Mouse (Mus musculus) liver (tissue): ENCODE results near the gene Hivep3.

Experiments
- DNase-seq: peaks from one replicate; pipeline ENCODE4 v3.0.0-alpha.2; 2020; ENCODE audit warnings: mixed read lengths

The Hivep3 gene

DNA sequence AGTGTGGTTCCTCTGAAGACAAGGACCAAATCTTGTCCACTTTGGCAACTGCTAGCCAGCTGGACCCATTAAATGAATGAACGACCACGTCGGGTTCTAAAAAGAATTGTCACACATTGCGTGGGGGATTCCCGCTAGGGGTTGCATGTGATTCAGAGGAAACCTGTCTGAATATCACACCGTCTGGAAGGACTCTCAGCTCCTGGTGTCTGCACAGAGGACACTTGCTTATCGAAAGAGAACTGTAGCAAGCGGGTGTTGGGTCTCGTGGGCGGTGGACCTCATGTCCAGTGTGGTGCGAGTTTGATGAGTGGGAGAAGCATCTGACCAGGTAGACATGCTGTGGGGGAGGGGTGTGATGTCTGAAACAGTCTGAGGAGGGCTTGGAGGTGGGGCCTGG, 329.2 kb downstream of the Hivep3 start:
- no peak for DNase-seq

DNA sequence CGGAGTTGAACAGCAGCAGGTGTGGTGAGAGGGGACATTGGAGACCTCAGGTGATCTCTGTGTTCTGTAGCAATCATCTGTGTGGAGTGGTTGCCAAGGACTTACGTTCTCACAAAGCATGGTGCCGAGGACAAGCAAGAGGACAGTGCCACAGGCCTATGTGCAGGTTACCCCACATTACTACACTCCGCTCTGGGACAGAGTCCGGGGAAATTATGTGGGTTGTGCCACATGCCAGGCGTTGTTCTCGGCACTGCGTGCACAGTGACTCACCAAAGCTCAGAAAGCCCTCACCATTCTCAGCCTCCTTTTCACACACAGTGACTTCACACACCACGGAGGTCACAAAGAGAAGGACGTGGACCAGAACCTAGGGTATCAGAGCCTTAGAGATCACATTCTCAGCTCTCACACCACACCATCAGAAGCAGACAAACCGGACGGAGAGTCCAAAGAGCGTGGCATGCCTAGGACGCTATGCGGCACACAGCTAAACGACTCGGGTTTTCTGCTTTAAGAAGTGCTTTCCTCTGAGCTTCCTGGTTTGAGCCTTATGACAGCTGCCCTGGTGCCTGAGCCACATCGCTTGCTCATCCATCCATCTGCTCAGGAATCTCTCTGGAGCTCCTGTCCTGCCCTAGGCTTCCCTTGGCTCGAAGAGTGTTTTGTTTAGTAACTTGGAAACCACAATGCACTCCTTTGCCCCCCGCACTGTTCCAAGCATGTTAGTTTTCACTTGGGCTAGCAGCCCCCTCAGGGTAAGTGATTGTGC, 330.0 kb downstream of the Hivep3 start:
- no peak for DNase-seq

DNA sequence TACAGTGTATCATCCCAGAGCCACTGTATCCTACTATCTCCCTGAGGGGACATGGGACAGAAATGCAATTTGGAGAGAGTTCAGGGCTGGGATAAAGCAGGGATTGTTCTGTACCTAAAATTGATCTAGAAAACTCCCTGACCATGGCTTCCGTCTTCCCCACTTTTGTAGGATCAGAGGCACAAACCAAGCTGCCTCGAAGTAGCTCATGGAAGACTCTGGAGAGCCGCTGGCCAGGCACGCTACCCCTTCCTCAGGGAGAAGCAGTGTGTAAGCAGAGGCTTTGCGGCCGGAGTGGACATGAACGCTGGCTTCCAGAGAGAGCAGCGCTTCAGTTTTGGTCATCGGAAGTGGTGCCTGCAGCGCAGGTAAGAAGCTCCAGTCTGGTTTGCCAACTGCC, 331.1 kb downstream of the Hivep3 start, which contains the start of gene AL607142.1:
Gene AL607142.1, plus strand, starts transcription at position 301 of the 400 bp plus-strand sequence.
- DNase-seq = no peak

DNA sequence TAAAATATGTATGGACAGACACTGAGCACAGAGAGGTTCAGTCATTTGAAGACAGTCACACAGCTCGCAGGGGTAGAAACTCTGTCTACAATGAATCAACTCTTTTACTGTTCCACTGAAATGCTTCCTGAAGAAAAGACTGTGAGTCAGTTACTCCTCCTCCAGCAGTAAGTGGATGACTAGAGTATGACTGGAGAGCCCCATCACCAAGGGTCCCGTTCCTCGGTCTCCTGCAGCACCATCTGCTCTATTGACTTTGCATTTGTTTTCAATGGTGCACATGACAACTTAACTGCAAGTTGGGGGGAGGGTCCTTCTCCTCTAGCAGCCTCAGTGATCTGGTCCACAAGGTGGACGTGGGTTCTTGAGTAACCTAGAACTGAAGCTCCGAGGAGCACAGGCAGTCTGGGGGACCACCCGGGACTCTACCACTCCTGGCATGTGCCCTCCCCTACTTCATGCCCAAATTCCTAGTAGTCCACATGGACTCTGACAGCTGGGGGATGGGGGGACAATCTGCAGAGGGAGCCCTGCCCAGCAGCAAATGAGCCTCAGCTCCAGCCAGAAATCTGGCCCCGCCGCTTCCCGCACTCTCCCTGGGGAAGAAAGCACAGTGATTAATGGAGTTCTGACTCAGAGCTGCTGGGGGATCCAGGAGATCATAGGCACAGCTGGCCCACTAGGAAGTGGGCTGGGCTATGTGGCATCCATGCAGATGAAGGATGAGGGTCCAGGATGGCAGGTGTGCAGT, 333.4 kb downstream of the Hivep3 start:
- no peak for DNase-seq

DNA sequence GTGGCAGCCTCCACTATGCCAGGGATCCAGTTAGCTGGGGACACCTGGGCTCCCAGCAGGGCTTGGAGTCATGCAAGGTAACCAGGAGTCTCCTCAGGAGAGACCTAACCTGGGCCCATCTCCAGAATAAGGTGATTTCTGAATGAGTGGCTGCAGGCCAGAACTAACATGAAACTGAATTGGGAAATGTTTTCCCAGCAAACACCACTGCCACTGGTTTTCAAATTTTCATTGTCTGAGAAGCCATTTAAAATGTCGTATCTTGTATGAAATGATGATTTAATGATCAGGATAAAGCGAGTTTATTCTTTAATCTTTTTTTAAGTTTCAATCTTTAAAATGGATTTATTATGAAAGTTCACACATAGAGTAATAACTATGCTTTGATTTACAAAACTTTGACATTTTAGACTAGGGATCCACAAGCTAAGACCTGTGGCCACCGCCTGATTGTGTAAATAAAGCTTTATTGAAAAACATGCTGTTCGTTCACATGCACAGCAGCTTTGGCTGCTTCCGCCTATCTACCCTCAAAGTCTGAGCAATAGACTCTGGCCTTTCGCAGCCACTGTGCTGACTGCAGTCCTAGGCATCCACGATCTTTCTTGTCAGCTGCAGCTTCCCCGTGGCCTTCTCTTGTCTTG, 334.1 kb downstream of the Hivep3 start:
- no peak for DNase-seq

DNA sequence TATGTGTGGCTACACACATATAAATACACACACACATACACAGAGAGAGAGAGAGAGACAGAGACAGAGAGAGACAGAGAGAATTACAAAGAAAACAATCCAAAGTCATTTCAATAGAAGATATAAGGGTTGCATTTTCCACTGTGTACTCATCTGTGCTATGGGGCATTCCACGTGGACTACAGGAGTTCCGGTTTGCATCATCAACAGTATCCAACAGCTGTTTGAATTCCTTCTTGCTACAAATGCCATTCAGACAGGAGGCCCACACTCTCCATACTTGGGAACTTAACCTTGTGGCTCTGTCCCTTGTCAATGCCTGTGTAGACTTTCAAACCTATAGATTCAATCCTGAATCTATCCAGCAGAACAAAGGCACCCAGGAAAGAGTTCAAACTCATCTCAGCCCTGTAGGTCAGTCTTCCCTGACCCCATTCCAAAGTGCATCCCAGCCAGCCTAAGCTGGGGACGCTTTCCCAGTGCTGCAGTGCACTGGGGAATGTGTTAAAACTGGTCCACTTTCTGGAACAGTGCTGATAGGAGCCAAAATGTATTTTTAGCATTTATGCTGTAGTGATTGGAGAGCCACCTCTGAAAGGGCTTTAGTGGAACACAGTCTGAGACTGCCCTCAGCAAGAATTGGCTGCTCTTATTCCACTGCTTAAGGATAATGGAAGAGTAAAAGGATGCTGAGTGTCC, 335.4 kb downstream of the Hivep3 start:
- no peak for DNase-seq

DNA sequence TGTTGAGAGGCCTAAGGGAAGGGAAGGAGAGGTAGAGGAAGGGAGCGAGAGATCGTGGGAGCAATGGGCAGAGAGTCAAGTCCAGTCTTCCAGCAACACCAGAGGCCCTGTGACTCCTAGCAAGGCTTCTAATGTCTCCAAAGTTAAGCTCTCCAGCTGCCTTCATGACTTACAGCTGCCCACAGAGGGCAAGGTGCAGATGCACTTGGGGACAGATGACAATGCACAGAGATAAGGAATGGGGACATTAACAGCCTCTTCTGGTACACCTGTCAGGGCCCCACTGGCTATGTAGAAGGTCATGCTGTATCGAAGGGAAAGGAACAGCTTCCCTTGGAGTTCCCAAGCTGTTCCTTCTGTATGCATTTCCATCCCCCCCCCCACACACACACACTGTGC, 336.0 kb downstream of the Hivep3 start:
- no peak for DNase-seq

DNA sequence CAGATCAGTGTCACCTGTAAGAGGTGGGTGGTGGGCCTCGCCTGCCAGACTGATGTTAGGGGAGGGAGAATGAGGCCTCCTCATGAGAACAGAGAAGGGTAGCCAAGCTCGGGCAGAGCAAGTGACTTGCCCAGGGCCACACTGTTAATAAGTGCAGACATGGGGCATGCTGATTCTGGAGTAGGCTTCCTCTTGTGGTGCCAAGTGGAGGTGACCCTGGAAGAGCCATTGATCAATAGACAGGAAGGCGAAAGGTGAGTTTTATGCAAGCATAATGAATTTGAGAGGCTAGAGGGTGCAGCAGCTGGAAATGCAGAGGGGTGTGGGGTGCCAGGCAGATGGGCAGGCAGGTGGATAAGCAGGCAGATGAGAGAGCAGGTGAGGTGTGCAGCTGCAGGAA, 337.8 kb downstream of the Hivep3 start:
- no peak for DNase-seq

DNA sequence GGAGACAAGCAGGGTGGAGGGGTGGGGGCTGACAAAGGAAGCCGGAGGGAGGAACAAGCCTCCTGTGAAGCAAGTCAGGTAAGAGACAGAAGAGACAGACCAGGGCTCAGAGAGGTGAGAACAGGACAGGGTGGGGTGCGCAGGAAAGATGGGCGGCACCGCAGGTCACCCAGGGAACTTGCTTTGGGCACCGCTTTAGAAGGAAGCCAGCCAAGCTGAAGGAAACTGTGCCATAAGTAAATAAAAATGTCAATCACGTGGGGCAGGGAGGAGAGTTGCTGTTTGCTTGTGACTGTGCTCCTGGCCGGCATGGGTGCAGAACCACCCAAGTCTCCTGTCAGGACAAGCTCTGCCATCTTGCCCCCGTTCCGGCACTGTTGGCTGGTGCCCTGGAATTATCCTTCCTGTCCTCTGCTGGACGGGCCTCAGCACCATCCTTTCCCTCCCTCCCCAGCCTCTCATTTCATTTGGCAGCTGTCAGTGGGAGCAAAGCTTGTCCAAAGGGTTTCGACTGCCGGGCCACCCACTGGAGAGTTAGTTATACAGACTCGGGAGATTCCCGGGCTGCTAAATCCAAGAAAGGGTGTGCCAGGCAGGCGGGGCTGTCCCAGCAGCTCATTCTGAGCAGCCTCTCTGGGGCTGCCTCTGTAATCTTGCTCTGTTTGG, 338.4 kb downstream of the Hivep3 start:
- DNase-seq = no peak

DNA sequence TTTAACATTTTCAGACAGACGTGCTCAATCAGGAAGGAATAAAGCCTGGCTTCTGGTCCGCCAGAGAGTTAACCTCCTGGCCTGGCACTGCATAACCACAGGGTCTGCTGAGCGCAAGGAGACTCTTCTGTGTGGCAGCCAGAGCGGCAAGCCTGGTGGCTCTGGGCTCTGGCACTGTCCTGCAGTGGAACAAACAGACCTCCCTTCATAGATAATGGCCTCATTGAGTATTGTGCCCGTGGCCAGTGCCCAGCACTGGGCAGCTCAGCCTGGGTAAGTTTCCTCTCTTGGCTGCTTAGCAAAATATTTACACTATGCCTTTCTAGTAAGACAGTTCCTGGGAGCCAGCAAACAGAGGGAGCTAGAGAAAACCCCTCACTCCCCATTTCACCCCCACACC, 340.5 kb downstream of the Hivep3 start:
- no peak for DNase-seq

DNA sequence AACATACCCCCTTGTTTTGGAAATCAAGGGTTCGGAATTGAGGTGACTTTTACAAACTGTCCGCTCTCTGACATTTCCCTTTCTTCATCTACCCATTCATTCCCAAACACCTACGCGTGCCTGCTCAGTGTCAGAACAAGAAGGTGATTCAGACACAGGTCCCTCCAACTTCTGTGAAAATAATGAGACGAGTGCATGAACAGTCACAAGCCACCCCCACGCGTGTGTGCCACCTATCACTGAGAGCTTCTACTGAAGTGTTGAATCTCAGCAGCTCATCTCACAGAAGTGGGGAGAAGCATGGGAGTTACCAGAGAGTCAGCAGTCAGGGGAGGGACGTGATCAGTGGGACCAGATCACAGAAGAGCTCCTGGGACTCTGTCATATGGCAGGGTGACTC, 343.7 kb downstream of the Hivep3 start:
- no peak for DNase-seq

DNA sequence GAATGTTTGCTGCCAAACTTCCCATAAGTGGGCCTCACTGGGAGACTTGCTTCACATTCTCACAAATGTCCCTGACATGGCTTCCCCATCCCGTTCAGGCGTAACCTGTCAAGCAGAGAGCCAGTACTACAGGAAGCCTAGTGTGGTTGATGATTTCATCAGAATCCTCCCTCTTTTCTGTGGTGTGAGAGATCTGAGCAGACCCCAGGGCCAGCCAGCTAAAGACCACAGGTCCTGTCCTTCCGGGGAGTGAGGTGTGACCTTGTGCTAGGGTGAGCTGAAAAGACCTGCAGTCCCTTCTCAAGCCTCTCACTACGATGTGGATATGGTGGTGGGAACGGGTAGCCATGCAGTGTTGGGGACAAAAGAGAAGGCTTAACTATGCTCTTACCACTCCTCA, 348.9 kb downstream of the Hivep3 start:
- no peak for DNase-seq

DNA sequence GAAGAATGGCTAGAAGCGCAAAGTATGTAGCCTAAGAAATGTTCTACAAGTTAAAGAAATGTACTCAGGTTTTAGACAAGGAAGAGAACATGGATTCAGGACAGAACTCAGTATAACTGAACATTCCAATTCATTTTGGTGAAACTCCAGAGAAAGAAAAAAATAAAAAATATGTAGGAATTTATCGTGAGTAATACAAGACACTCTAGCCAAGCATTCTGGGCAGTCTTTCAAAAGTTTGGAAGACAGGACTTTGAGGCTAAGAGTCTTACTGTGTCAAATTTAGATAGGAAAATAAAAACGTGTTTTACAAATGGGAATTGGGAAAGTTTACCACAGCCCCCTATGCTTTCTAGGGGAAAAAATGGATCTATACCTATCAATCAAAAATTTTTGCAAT, 350.1 kb downstream of the Hivep3 start:
- no peak for DNase-seq

DNA sequence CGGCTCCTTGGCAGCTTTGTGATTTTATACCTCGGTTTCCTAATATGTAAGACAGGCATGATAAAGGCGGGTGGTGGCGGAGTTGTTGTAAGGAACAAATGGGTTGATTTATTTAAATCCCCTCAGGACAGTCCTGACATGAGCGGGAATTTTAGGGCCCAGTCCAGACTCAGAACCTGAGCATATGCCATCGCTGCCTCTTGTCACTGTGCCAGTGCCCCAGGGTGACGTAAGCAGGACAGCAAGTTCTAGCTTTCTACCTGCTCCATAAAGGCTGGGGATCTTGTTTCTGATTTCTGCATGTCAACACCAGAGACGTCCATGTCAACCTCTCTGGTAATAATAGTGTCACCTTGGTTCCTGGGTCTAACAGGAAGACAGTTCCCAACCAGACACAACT, 356.0 kb downstream of the Hivep3 start:
- no peak for DNase-seq

DNA sequence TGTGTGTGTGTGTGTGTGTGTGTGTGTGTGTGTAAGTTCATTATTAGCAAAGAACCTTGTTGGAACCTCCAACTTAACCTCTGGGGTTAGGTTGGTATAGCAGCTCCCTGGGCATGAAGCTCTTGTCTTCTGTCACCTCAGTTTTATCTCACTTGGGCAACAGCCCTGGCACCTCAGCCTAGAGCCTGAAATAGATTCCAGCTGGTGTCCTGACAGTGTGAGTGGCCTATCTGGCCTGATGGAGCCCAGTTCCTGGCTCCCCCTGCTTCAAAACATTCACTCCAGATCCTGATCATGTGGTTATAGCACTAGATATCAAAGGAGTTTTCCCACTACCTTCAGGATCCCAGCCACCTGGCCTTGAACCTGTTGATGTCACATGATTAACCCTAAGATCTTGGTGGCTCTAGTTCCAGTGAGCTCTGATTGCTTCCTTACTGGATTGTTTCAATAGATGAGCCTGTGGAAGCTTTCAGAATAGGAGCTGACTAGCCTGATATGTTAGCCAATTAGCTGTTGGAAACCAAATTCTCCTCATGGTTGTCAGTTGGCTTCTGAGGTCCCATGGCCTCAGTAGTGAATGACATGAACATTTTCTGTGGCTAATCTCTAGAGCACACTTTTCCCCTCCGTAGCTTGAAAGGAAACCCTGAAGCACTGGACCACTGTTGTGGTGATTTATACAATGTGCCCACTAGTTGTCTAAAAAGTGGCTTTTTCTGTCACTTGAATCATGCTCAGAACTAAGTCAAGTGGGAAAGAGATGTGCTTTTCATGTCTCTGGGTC, 358.6 kb downstream of the Hivep3 start:
- no peak for DNase-seq

DNA sequence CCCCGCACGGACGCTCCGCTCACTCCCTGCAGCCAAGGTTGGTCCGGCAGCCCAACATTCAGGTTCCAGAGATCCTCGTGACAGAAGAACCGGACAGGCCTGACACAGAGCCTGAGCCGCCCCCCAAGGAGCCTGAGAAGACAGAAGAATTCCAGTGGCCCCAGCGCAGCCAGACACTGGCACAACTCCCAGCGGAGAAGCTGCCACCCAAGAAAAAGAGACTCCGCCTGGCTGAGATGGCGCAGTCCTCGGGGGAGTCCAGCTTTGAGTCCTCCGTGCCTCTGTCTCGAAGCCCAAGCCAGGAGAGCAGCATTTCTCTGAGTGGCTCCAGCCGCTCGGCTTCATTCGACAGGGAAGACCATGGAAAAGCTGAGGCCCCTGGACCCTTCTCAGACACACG, 363.4 kb downstream of the Hivep3 start:
- DNase-seq = no peak

DNA sequence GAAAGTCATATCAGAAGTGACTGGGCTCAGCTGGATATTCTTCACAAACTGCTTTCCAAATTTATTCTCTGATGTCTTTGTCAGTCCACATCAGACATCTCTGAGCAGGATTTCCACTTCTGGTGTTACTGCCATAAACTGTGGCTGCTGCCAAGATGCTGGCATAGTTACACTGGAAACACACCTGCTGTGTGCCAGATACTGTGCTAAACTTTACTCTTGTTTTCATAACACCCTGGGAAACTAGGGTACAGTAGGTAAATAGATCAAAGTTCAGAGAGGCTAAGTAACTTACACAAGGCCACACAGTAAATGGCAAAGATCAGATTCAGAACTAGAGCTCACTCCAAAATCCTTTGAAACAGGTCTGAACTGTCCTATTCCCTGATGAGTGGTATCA, 367.6 kb downstream of the Hivep3 start:
- no peak for DNase-seq

DNA sequence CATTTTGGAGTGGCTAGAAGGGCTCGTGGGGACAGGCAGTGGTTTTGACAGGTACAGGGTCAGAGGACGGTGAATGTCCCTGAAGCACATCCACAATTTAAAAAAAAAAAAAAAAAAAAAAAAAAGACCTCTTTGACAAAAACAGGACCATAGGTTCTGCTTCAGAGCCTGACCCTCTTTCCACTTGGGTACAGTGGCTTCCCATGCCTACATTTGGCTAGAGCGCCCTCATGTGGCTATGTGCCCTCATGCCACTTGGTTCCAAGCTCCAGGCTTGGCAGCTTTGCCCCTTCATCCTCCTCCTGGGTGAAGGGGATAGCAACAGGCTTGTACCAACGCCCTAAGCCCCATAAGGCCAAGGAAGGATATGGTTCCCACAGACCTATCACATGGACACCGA, 371.0 kb downstream of the Hivep3 start:
- DNase-seq = peak; percentile 39

DNA sequence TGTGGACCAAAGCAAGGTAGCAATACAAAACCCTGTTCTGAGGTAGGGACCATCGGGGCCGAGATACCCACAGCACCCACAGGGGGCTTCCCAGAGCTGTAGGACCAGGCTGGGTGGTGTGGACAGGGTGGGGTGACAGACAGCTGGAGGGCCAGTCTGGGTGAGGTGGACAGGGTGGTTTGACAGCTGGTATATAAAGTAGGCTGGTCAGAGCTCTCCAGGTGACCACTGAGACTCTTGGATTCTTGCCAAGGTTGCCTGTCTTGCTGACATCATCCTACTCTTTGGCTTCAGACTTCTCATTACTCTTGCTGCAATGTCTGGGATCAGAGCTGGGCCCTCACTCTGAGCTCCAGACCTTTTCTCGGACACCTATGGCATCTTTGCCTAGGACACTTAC, 372.8 kb downstream of the Hivep3 start:
- no peak for DNase-seq

DNA sequence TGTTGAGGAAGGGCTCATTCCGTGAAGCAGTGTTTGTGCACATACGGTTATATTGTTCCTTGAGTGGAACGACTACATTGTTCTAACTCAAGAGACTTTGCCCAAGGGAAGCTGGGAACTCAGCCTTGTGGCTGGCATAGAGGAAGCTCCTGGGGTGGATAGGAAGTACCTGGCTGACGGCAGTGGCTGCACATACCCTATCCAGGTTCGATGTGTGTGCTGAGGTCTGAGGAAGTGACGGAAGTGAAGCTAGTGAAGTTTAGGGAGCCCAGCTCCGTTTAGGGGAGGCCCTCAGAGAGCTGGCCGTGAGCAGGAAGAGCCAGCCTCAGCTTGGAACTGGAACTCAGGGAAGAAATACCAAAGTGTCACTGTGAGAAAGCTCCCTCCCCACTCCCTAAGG, 374.2 kb downstream of the Hivep3 start:
- no peak for DNase-seq

DNA sequence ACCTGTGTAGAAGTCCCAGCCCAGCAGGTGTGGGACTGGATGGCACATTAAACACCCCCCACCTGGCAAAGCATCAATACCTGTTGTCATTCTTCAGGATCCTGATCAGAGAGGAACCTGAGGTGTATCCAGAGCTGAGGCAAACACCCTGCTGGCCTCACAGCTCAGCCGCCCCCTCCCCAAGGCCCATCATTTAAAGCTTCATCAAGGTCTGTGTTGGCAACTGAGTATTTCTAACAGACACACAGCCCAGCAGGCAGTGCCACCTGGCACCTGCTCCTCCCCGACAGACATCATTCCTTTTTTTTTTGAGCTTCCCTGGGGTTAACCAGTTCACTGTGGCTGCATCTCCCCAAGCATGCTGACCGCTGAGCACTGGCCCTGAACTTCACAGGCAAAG, 381.9 kb downstream of the Hivep3 start:
- no peak for DNase-seq

DNA sequence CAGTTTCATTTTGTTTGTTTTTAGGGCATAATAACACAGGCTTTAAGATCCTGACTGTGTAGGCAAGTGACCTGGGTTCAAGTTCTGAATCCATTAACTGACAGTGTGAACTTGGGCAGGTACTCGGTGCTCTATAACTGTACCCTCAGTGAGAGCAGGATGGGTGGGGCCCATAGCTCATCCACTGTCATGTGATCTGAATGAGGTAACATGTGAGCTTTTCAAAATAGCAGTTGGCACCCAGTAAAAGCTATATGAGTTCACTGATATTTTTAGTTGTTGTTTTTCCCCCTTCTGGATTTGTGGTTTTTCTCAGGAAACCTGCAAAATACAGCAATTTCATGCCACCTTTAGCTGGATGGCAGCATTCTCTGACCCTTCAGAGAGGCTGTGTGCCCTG, 382.7 kb downstream of the Hivep3 start:
- no peak for DNase-seq
